Mouse (Mus musculus) forebrain, embryonic 15.5 days (tissue): ENCODE results near the gene Adgra1. TPM values are rescaled to one million over a fixed set of nuclear protein-coding genes. Genes with fewer than 3 reads are reported as not detected.

Experiments
- ATAC-seq: fragments of 200-750 bp; cut with Nextera tagmentation; replicated peaks from 2 replicates; pipeline ENCODE4 v1.8.0; 2017; ENCODE audit warnings: mild to moderate bottlenecking, moderate TSS enrichment, moderate library complexity
- H3K27ac ChIP-seq: fragments of 300-500 bp; sonication (generic); replicated peaks from 2 replicates; pipeline ENCODE4 v1.5.1; 2015; ENCODE audit warnings: mild to moderate bottlenecking, inconsistent platforms
- H3K27me3 ChIP-seq: fragments of 300-500 bp; sonication (generic); 2 replicates; pipeline ENCODE4 v1.6.1; 2015; ENCODE audit warnings: inconsistent platforms
- H3K36me3 ChIP-seq: fragments of 300-500 bp; sonication (generic); 2 replicates; pipeline ENCODE4 v1.6.1; 2015; ENCODE audit warnings: mild to moderate bottlenecking, inconsistent platforms
- H3K4me1 ChIP-seq: fragments of 300-500 bp; sonication (generic); 2 replicates; pipeline ENCODE4 v1.6.1; 2015; ENCODE audit warnings: inconsistent platforms
- H3K4me2 ChIP-seq: fragments of 300-500 bp; sonication (generic); replicated peaks from 2 replicates; pipeline ENCODE4 v1.6.1; 2015; ENCODE audit warnings: mild to moderate bottlenecking, inconsistent platforms
- H3K4me3 ChIP-seq: fragments of 300-500 bp; sonication (generic); 2 replicates; pipeline ENCODE4 v1.5.1; 2015; ENCODE audit warnings: mild to moderate bottlenecking, inconsistent platforms
- H3K9ac ChIP-seq: fragments of 300-500 bp; sonication (generic); replicated peaks from 2 replicates; pipeline ENCODE4 v1.6.1; 2015; ENCODE audit warnings: mild to moderate bottlenecking, inconsistent platforms
- H3K9me3 ChIP-seq: fragments of 300-500 bp; sonication (generic); 2 replicates; pipeline ENCODE4 v1.6.1; 2016; ENCODE audit warnings: inconsistent platforms
- WGBS: fragments of 180-500 bp; shearing (Covaris S2); methylation state at CpG from one replicate; pipeline ENCODE4 v1.1.7; 2015; ENCODE audit warnings: mixed read lengths; 5-methylcytosine and 5-hydroxymethylcytosine counted together
- polyA plus RNA-seq: library from polyadenylated mRNA; unstranded; fragments of >200 nt; fragmentation: Nextera tagmentation; extraction: Ambion mirVana; gene quantifications from 2 replicates; pipeline ENCODE4 v1.2.1, GENCODE M21; 2015

Adgra1 gene
- 11.8 and 12.3 TPM in 2 replicates for polyA plus RNA-seq

DNA sequence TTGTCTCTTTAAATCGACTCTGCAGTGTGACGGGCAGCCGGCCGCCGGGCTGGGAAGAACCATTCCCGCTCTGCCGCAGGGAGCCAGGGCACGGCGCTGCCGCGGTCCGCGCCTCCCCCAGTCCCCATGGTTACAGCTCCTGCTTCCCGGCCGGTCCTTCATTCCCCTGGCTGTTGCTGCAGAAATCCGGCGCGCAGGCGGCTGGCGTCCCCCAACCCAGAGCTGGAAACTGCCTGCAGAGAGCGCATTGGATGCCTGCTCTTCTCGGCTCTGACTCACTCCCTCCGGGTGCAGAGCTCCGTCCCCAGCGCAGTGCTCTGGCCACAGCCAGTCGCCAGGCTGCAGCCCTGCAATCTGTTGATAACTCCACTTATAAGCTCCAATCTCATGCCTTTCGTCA, at the start of gene Adgra1:
Gene Adgra1 (plus strand): TSS at position 139 of the 400 bp plus-strand sequence.
- H3K27me3 ChIP-seq: no peaks in the 10 kb centered on the region
- peak; percentile 90 for ATAC-seq
- peaks cover 37% of the 10 kb centered on the region for H3K4me1 ChIP-seq
- peak within 1 kb of the TSS; percentile 82 for H3K27ac ChIP-seq
- H3K4me2 ChIP-seq: peak within 1 kb of the TSS; percentile 49
- peak within 1 kb of the TSS; percentile 48 for H3K9ac ChIP-seq
- WGBS: 1% methylated on average over 27 of the region's 27 CpGs
- peak within 1 kb of the TSS; percentile 33 for H3K4me3 ChIP-seq
- H3K9me3 ChIP-seq: no peaks in the 10 kb centered on the region
- no peaks in the 10 kb centered on the region for H3K36me3 ChIP-seq

GRCm38 (mm10) chr7:139787382-139787781, 46.6 kb upstream of the Adgra1 start:
- Histone ChIP-seq H3K4me1 (no peaks in the 10 kb centered on the region), H3K4me2 (no peak overlapping the region), H3K4me3 (no peak overlapping the region), H3K9me3 (no peaks in the 10 kb centered on the region), H3K27me3 (no peaks in the 10 kb centered on the region), H3K36me3 (no peaks in the 10 kb centered on the region), H3K9ac (no peak overlapping the region), H3K27ac (no peak overlapping the region)
- no peak for ATAC-seq
- 75% methylated on average over 2 of the region's 2 CpGs for WGBS

- Histone ChIP-seq H3K27ac (no peak overlapping the region), H3K9me3 (no peaks in the 10 kb centered on the region), H3K36me3 (no peaks in the 10 kb centered on the region), H3K27me3 (no peaks in the 10 kb centered on the region), H3K4me1 (no peaks in the 10 kb centered on the region), H3K4me3 (no peak overlapping the region), H3K4me2 (no peak overlapping the region), H3K9ac (no peak overlapping the region)
- ATAC-seq: no peak
- WGBS: 59% methylated on average over 11 of the region's 11 CpGs
These were observed 45.0 kb upstream of the Adgra1 start for GRCm38 (mm10) chr7:139788927-139789326.

DNA sequence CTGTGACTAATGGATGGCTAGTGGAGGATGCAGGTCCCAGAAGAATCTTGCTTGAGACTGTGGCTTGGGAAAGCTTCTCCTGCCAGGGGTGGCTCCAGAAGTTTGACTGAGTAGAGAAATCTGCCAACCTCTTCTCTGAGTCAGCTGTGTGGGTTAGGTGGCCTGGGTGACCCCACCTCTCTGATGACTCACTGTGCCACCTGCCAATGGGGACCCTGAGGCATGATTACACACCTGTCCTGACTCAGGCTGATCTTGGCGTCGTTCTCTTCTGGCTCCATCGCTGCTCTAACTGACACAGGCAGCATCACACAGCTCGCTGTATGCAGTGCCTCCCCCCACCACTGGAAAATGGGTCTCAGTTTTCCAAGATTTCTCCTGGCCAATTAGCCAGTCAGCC, 44.3 kb upstream of the Adgra1 start:
- WGBS: 84% methylated on average over 4 of the region's 4 CpGs
- no peak overlapping the region for H3K27ac ChIP-seq
- no peaks in the 10 kb centered on the region for H3K4me1 ChIP-seq
- ATAC-seq: no peak
- H3K4me2 ChIP-seq: no peak overlapping the region
- H3K27me3 ChIP-seq: no peaks in the 10 kb centered on the region
- H3K9me3 ChIP-seq: no peaks in the 10 kb centered on the region
- H3K36me3 ChIP-seq: no peaks in the 10 kb centered on the region
- H3K9ac ChIP-seq: no peak overlapping the region
- no peak overlapping the region for H3K4me3 ChIP-seq

GRCm38 (mm10) chr7:139791601-139792000, 42.4 kb upstream of the Adgra1 start:
- Histone ChIP-seq H3K27me3 (no peaks in the 10 kb centered on the region), H3K27ac (no peak overlapping the region), H3K9me3 (no peaks in the 10 kb centered on the region), H3K4me2 (no peak overlapping the region), H3K9ac (no peak overlapping the region), H3K4me3 (no peak overlapping the region), H3K4me1 (no peaks in the 10 kb centered on the region), H3K36me3 (no peaks in the 10 kb centered on the region)
- no peak for ATAC-seq
- 83% methylated on average over 9 of the region's 9 CpGs for WGBS

GRCm38 (mm10) chr7:139795004-139795605, 38.9 kb upstream of the Adgra1 start:
- no peak overlapping the region for H3K4me3 ChIP-seq
- no peak overlapping the region for H3K4me2 ChIP-seq
- H3K9me3 ChIP-seq: no peaks in the 10 kb centered on the region
- no peak overlapping the region for H3K9ac ChIP-seq
- H3K4me1 ChIP-seq: no peaks in the 10 kb centered on the region
- no peaks in the 10 kb centered on the region for H3K27me3 ChIP-seq
- no peaks in the 10 kb centered on the region for H3K36me3 ChIP-seq
- WGBS: 42% methylated on average over 9 of the region's 9 CpGs
- no peak overlapping the region for H3K27ac ChIP-seq
- ATAC-seq: no peak

DNA sequence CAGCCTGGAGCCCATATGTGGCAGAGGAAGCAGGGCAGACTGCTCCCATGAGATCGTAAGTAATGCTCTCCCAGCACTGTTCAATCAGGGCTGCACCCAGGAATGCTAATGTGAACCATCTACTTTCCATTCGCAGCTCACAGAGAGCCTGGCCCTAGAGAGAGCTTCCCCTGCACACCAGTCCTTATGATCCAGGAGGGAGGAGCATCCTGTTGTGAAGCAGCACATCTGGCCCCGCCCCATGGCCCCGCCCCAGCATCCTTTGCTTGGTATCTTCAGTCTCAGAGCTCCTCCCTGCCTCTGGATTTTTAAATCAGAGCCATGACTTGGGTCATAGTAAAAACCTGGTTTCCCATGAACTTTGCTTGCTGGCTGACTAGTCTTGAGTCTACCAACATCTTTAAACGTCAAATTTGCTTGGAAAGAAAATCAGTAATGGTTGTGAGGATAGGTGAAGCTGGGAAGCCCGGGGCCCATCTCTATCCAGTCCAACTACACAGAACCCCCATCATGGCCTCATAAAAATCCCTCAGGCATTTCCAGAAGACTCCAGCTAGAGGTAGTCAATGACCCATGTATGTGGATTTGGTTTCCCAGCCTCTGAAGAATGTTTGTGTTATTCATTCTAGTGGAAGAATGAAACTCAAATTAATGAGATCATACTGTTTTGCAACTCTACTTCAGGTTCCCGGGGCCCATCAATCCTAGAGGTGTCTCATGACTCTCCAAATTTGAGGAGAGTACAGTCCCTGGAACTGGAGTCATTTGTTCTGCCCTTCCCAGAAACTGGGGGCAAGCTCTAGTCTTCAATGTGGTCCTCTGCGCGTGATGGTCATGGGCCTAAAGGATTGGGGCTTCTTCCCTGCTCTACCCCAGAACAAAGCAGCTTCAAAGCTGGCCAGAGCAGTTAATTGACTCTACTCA, 36.5 kb upstream of the Adgra1 start:
- no peak for ATAC-seq
- H3K27me3 ChIP-seq: no peaks in the 10 kb centered on the region
- no peaks in the 10 kb centered on the region for H3K9me3 ChIP-seq
- H3K36me3 ChIP-seq: no peaks in the 10 kb centered on the region
- H3K27ac ChIP-seq: no peak overlapping the region
- H3K4me3 ChIP-seq: no peak overlapping the region
- no peak overlapping the region for H3K4me2 ChIP-seq
- H3K4me1 ChIP-seq: no peaks in the 10 kb centered on the region
- no peak overlapping the region for H3K9ac ChIP-seq
- WGBS: 71% methylated on average over 9 of the region's 9 CpGs

DNA sequence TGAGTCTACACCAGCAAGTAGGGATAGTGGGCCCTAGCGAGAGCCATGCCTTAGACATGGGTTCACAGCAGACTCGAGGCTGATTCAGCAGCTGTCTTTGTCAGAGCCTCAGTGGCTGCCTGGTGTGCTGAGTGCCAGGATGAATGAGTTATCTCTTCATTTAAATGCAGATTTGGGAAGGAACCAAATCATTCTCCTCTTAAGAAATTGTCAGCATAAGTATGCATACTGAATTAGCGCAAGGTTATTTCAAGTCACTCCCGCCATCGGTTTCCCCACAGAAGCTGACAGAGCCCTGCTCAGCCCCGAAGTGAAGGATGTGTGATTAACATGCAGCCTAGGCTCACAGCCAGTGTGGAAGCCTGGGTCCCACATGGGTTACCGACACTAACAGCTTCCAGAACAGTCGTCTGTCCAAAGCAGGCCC, 27.8 kb upstream of the Adgra1 start:
- Histone ChIP-seq H3K9ac (no peak overlapping the region), H3K9me3 (no peaks in the 10 kb centered on the region), H3K27ac (peak overlapping the region; percentile 62), H3K4me1 (peaks cover 12% of the 10 kb centered on the region), H3K4me2 (no peak overlapping the region), H3K4me3 (no peak overlapping the region), H3K27me3 (no peaks in the 10 kb centered on the region), H3K36me3 (no peaks in the 10 kb centered on the region)
- WGBS: 28% methylated on average over 8 of the region's 8 CpGs
- ATAC-seq: peak; percentile 78

DNA sequence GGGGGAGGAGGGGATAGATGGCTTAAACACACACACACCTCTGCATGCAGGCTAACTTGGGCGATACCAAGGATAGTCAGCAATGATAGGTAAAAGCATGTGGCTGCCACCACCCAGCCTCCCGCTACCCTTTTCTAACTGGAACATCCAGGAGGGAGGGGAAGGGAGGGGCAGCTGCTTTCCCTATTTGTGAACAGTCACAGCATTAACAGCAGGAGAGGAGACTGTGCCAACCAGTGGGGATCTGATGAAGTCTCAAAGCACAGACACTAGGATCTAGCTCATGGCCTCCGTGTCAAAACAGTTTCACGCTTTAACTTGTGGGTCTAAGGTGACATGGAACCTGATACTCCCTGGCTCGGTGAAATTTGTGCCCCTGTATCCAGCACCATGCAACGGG, 23.9 kb upstream of the Adgra1 start:
- no peaks in the 10 kb centered on the region for H3K9me3 ChIP-seq
- H3K36me3 ChIP-seq: no peaks in the 10 kb centered on the region
- H3K9ac ChIP-seq: no peak overlapping the region
- no peak for ATAC-seq
- no peak overlapping the region for H3K27ac ChIP-seq
- no peak overlapping the region for H3K4me3 ChIP-seq
- no peak overlapping the region for H3K4me2 ChIP-seq
- peaks cover 12% of the 10 kb centered on the region for H3K4me1 ChIP-seq
- 80% methylated on average over 6 of the region's 6 CpGs for WGBS
- H3K27me3 ChIP-seq: no peaks in the 10 kb centered on the region

- Histone ChIP-seq H3K4me1 (peaks cover 2% of the 10 kb centered on the region), H3K9ac (no peak overlapping the region), H3K27ac (no peak overlapping the region), H3K36me3 (no peaks in the 10 kb centered on the region), H3K27me3 (no peaks in the 10 kb centered on the region), H3K9me3 (no peaks in the 10 kb centered on the region), H3K4me2 (no peak overlapping the region), H3K4me3 (no peak overlapping the region)
- ATAC-seq: no peak
- WGBS: 91% methylated on average over 7 of the region's 7 CpGs
These were observed 22.3 kb upstream of the Adgra1 start for GRCm38 (mm10) chr7:139811706-139812105.

GRCm38 (mm10) chr7:139813577-139814207, 20.3 kb upstream of the Adgra1 start:
- H3K27me3 ChIP-seq: no peaks in the 10 kb centered on the region
- WGBS: 90% methylated on average over 6 of the region's 6 CpGs
- ATAC-seq: no peak

GRCm38 (mm10) chr7:139822301-139823010, 11.5 kb upstream of the Adgra1 start:
- WGBS: 84% methylated on average over 12 of the region's 12 CpGs
- no peak for ATAC-seq
- Histone ChIP-seq H3K4me1 (no peaks in the 10 kb centered on the region), H3K9me3 (no peaks in the 10 kb centered on the region), H3K9ac (no peak overlapping the region), H3K27ac (no peak overlapping the region), H3K4me2 (no peak overlapping the region), H3K4me3 (no peak overlapping the region), H3K36me3 (no peaks in the 10 kb centered on the region), H3K27me3 (no peaks in the 10 kb centered on the region)

More at GRCm38 (mm10) chr7:139813577-139814207, 20.3 kb upstream of the Adgra1 start:
- H3K4me1 ChIP-seq: no peaks in the 10 kb centered on the region
- H3K27ac ChIP-seq: no peak overlapping the region
- H3K36me3 ChIP-seq: no peaks in the 10 kb centered on the region
- H3K9ac ChIP-seq: no peak overlapping the region
- H3K4me3 ChIP-seq: no peak overlapping the region
- no peaks in the 10 kb centered on the region for H3K9me3 ChIP-seq
- no peak overlapping the region for H3K4me2 ChIP-seq
